Mouse (Mus musculus): ENCODE data around the gene Asb15. TPM values are rescaled to one million over a fixed set of nuclear protein-coding genes. Genes with fewer than 3 reads are reported as not detected.

Gene Asb15
- polyA plus RNA-seq, 1 experiment from 2014 or later, result not detected

- no peak for ATAC-seq (ENCODE audit: insufficient number of reproducible peaks, insufficient read depth, low FRiP score, low TSS enrichment)
- Histone ChIP-seq H3K4me2 (replicated peaks) (no peak overlapping the region), H3K4me1 (no peaks in the 10 kb centered on the region), H3K27ac (no peak overlapping the region), H3K4me3 (no peak overlapping the region), H3K9me3 (no peaks in the 10 kb centered on the region), H3K9ac (no peak overlapping the region), H3K27me3 (no peaks in the 10 kb centered on the region), H3K36me3 (no peaks in the 10 kb centered on the region)
- whole genome bisulfite sequencing, result 85% methylated on average over 3 of the region's 3 CpGs
Measured at GRCm38 (mm10) chr6:24538435-24538834, 10.5 kb downstream of the Asb15 start.

- no peaks in the 10 kb centered on the region for H3K9me3 ChIP-seq
- no peak overlapping the region for H3K27ac ChIP-seq
- no peak for ATAC-seq (ENCODE audit: insufficient number of reproducible peaks, insufficient read depth, low FRiP score, low TSS enrichment)
- H3K9ac ChIP-seq, result no peak overlapping the region
- no peaks in the 10 kb centered on the region for H3K36me3 ChIP-seq
- no peaks in the 10 kb centered on the region for H3K27me3 ChIP-seq
- no peak overlapping the region for H3K4me2 ChIP-seq (replicated peaks)
- H3K4me3 ChIP-seq, result no peak overlapping the region
- 76% methylated on average over 4 of the region's 4 CpGs for WGBS
- no peaks in the 10 kb centered on the region for H3K4me1 ChIP-seq
Measured at GRCm38 (mm10) chr6:24540106-24540505, 12.2 kb downstream of the Asb15 start.

GRCm38 (mm10) chr6:24542393-24542792 lies 14.4 kb downstream of the Asb15 start:
- no peaks in the 10 kb centered on the region for H3K9me3 ChIP-seq
- H3K27me3 ChIP-seq, result no peaks in the 10 kb centered on the region
- no peaks in the 10 kb centered on the region for H3K36me3 ChIP-seq
- no peaks in the 10 kb centered on the region for H3K4me1 ChIP-seq
- H3K9ac ChIP-seq, result no peak overlapping the region
- ATAC-seq (ENCODE audit: insufficient number of reproducible peaks, insufficient read depth, low FRiP score, low TSS enrichment), result no peak
- H3K27ac ChIP-seq, result no peak overlapping the region
- H3K4me2 ChIP-seq (replicated peaks), result no peak overlapping the region
- no peak overlapping the region for H3K4me3 ChIP-seq

GRCm38 (mm10) chr6:24543119-24543591 lies 15.2 kb downstream of the Asb15 start:
- Histone ChIP-seq H3K9ac (no peak overlapping the region), H3K9me3 (no peaks in the 10 kb centered on the region), H3K27me3 (no peaks in the 10 kb centered on the region), H3K36me3 (no peaks in the 10 kb centered on the region), H3K4me2 (replicated peaks) (no peak overlapping the region), H3K4me3 (no peak overlapping the region), H3K27ac (no peak overlapping the region), H3K4me1 (no peaks in the 10 kb centered on the region)
- WGBS, result 59% methylated on average over 6 of the region's 6 CpGs
- no peak for ATAC-seq (ENCODE audit: insufficient number of reproducible peaks, insufficient read depth, low FRiP score, low TSS enrichment)

- H3K27ac ChIP-seq, result no peak overlapping the region
- no peak for ATAC-seq (ENCODE audit: insufficient number of reproducible peaks, insufficient read depth, low FRiP score, low TSS enrichment)
- H3K36me3 ChIP-seq, result no peaks in the 10 kb centered on the region
- H3K27me3 ChIP-seq, result no peaks in the 10 kb centered on the region
- no peak overlapping the region for H3K4me3 ChIP-seq
- no peak overlapping the region for H3K9ac ChIP-seq
- WGBS, result 83% methylated on average over 1 of the region's 1 CpGs
- no peak overlapping the region for H3K4me2 ChIP-seq (replicated peaks)
- no peaks in the 10 kb centered on the region for H3K9me3 ChIP-seq
- H3K4me1 ChIP-seq, result no peaks in the 10 kb centered on the region
Measured at GRCm38 (mm10) chr6:24546716-24547420, 18.9 kb downstream of the Asb15 start.

- no peak overlapping the region for H3K4me3 ChIP-seq
- 89% methylated on average over 2 of the region's 2 CpGs for WGBS
- no peaks in the 10 kb centered on the region for H3K36me3 ChIP-seq
- H3K27me3 ChIP-seq, result no peaks in the 10 kb centered on the region
- H3K4me2 ChIP-seq (replicated peaks), result no peak overlapping the region
- H3K9ac ChIP-seq, result no peak overlapping the region
- H3K9me3 ChIP-seq, result no peaks in the 10 kb centered on the region
- no peak for ATAC-seq (ENCODE audit: insufficient number of reproducible peaks, insufficient read depth, low FRiP score, low TSS enrichment)
- H3K4me1 ChIP-seq, result no peaks in the 10 kb centered on the region; the same call in 1 of the 2 replicates
- H3K27ac ChIP-seq, result no peak overlapping the region
Measured at GRCm38 (mm10) chr6:24549801-24550200, 21.9 kb downstream of the Asb15 start.

- ATAC-seq (ENCODE audit: insufficient number of reproducible peaks, insufficient read depth, low FRiP score, low TSS enrichment), result no peak
- 71% methylated on average over 7 of the region's 7 CpGs for WGBS
- H3K9ac ChIP-seq, result no peak overlapping the region
- H3K4me1 ChIP-seq, result peaks cover 3% of the 10 kb centered on the region; the same call in 1 of the 2 replicates
- H3K36me3 ChIP-seq, result no peaks in the 10 kb centered on the region
- no peak overlapping the region for H3K27ac ChIP-seq
- H3K27me3 ChIP-seq, result no peaks in the 10 kb centered on the region
- no peaks in the 10 kb centered on the region for H3K9me3 ChIP-seq
- H3K4me3 ChIP-seq, result no peak overlapping the region
- H3K4me2 ChIP-seq (replicated peaks), result no peak overlapping the region
Measured at GRCm38 (mm10) chr6:24552046-24552445, 24.1 kb downstream of the Asb15 start.

GRCm38 (mm10) chr6:24554427-24555086 lies 26.6 kb downstream of the Asb15 start:
- ATAC-seq (ENCODE audit: insufficient number of reproducible peaks, insufficient read depth, low FRiP score, low TSS enrichment), result no peak
- H3K4me1 ChIP-seq, result peaks cover 3% of the 10 kb centered on the region; the same call in 1 of the 2 replicates
- 55% methylated on average over 11 of the region's 11 CpGs for WGBS
- no peaks in the 10 kb centered on the region for H3K9me3 ChIP-seq
- H3K27ac ChIP-seq, result no peak overlapping the region
- no peaks in the 10 kb centered on the region for H3K36me3 ChIP-seq
- no peak overlapping the region for H3K9ac ChIP-seq
- no peaks in the 10 kb centered on the region for H3K27me3 ChIP-seq
- H3K4me3 ChIP-seq, result no peak overlapping the region
- no peak overlapping the region for H3K4me2 ChIP-seq (replicated peaks)

GRCm38 (mm10) chr6:24555488-24555887 lies 27.5 kb downstream of the Asb15 start:
- H3K4me2 ChIP-seq (replicated peaks), result no peak overlapping the region

GRCm38 (mm10) chr6:24564081-24564480 lies 36.1 kb downstream of the Asb15 start:
- Histone ChIP-seq H3K4me3 (no peak overlapping the region), H3K9ac (no peak overlapping the region), H3K27me3 (no peaks in the 10 kb centered on the region), H3K36me3 (no peaks in the 10 kb centered on the region), H3K9me3 (no peaks in the 10 kb centered on the region), H3K4me2 (replicated peaks) (no peak overlapping the region), H3K27ac (no peak overlapping the region), H3K4me1 (no peaks in the 10 kb centered on the region)
- 74% methylated on average over 9 of the region's 9 CpGs for WGBS
- ATAC-seq (ENCODE audit: insufficient number of reproducible peaks, insufficient read depth, low FRiP score, low TSS enrichment), result no peak

More at GRCm38 (mm10) chr6:24555488-24555887, 27.5 kb downstream of the Asb15 start:
- Histone ChIP-seq H3K27ac (no peak overlapping the region), H3K9ac (no peak overlapping the region), H3K4me1 (peaks cover 3% of the 10 kb centered on the region; the same call in 1 of the 2 replicates), H3K27me3 (no peaks in the 10 kb centered on the region), H3K4me3 (no peak overlapping the region), H3K9me3 (no peaks in the 10 kb centered on the region), H3K36me3 (no peaks in the 10 kb centered on the region)
- no peak for ATAC-seq (ENCODE audit: insufficient number of reproducible peaks, insufficient read depth, low FRiP score, low TSS enrichment)
- WGBS, result 46% methylated on average over 2 of the region's 2 CpGs

GRCm38 (mm10) chr6:24564886-24565285 lies 36.9 kb downstream of the Asb15 start:
- no peak overlapping the region for H3K4me3 ChIP-seq
- H3K36me3 ChIP-seq, result no peaks in the 10 kb centered on the region
- no peak for ATAC-seq (ENCODE audit: insufficient number of reproducible peaks, insufficient read depth, low FRiP score, low TSS enrichment)
- 84% methylated on average over 1 of the region's 1 CpGs for WGBS
- H3K27ac ChIP-seq, result no peak overlapping the region
- no peaks in the 10 kb centered on the region for H3K4me1 ChIP-seq
- no peak overlapping the region for H3K9ac ChIP-seq
- no peak overlapping the region for H3K4me2 ChIP-seq (replicated peaks)
- no peaks in the 10 kb centered on the region for H3K27me3 ChIP-seq
- H3K9me3 ChIP-seq, result no peaks in the 10 kb centered on the region

- H3K9ac ChIP-seq, result no peak overlapping the region
- H3K27me3 ChIP-seq, result no peaks in the 10 kb centered on the region
- no peak overlapping the region for H3K4me2 ChIP-seq (replicated peaks)
- no peaks in the 10 kb centered on the region for H3K9me3 ChIP-seq
- no peak for ATAC-seq (ENCODE audit: insufficient number of reproducible peaks, insufficient read depth, low FRiP score, low TSS enrichment)
- H3K4me1 ChIP-seq, result no peaks in the 10 kb centered on the region
- H3K27ac ChIP-seq, result no peak overlapping the region
- H3K4me3 ChIP-seq, result no peak overlapping the region
- 82% methylated on average over 5 of the region's 5 CpGs for WGBS
- H3K36me3 ChIP-seq, result no peaks in the 10 kb centered on the region
Measured at GRCm38 (mm10) chr6:24568963-24569362, 41.0 kb downstream of the Asb15 start.
